Mouse (Mus musculus) c-Kit-negative CD71-positive TER-119-positive erythroid progenitor cells, embryonic 14.5 days (primary cell): ENCODE measurements around the gene Olfr1246.
"Not testable (repeated sequence)": the region's sequence is repeated elsewhere in the genome, so short reads cannot be mapped to it uniquely, and the experiment has no call there.

ENCODE experiments used
- DNase-seq: peaks from one replicate; pipeline ENCODE4 v3.0.0-alpha.2; 2013; ENCODE audit warnings: low read depth, low spot score

Gene Olfr1246

DNA sequence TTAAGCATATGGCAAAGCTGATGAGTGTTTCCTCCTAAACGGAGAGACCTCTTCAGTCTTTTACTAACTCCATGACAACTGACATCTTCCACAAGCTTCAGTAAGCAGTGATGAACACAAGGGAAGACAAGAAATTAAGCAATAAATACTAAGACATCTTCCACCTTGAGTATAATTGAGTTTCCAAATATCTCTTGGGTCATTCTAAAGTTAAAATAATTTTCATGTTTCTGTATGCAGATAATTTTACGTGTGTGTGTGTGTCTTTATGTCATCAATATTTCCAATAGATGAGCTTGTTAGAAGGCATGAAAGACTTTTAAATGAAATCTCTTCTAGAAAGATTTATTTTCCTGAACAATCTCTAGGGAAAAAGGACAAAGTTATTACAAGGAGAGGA, at the start of gene Olfr1246:
Olfr1246 (minus strand) TSS at position 101 of the 400 bp plus-strand sequence.
- DNase-seq, result no peak

DNA sequence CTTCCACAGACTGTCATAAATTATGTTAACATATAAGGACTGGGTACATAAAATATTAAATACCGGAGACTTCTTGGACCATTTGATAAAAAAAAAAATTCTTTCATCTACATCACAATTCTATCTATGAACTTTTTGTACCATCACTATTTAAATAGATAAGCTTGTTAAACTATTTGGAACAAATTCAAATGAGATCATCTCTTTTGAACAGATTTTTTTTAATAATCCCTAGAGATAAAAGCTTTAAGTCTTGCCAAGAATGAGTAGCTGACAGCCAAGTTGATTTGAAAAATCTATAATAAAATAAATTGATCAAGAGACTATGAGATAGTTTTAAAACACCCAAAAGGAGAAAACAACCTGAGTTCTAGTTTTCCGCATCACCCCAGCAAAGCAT, 41.9 kb upstream of the Olfr1246 start, which contains the start of gene Olfr1249:
Olfr1249 (minus strand) TSS at position 101 of the 400 bp plus-strand sequence.
- DNase-seq, result no peak

DNA sequence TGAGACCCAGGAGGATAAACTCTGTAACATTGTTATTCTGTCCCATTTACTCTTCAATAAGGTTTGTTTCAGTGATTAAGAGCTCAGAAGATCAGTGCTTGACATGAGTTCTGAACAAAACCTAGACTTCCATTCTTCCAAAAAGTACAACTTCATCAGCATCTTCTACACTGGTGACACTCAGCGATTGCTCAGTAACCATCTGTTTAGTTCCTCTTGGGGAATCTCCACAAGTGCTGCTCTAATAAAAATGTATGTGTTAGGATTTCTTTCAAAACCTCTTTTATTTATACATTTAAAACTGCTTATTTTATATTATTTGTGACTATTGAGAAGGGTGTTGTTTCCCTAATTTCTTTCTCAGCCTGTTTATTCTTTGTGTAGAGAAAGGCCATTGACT, 25.2 kb upstream of the Olfr1246 start, which contains the start of gene Olfr1248:
Olfr1248 (minus strand) TSS at position 101 of the 400 bp plus-strand sequence.
- DNase-seq, result not testable (repeated sequence)

DNA sequence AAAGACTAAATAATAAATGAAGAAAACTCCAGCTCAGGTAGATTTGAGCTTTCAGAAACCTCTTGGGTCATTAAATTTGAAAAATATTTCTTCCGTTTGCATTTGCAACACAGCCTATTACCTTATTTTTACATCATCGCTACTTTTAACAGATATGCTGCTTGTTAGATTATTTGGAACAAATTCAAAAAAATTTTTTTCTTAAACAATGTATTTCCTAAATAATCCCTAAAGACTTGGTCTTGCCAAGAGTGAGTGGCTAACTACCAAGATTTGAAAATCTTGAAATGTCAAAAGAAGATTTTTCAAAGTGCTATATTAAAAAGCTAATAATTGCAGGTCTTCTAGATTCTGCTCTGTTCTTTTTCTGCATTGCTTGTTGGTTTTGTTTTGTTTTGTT, 21.1 kb upstream of the Olfr1246 start, which contains the start of gene Olfr1247:
Olfr1247 (minus strand) TSS at position 101 of the 400 bp plus-strand sequence.
- no peak for DNase-seq

DNA sequence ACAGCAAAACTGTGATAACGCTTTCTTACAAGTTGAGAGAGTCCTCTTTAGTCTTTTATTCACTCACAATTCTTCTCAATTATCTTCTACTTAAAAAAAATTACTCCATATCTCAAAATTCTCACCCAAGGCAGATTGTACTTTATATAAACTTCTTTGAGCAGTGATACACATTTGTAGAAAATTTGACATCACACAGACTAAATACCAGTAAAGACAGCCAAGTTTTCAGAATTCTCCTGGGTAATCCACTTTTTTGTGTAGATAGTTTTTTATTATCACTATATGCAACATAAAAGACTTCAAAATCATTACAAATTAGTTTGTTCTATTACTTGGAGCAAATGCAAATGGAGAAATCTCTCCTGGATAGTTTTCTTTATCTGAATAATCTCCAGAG, 14.6 kb downstream of the Olfr1246 start, which contains the start of gene Olfr1245:
Olfr1245 (minus strand) TSS at position 101 of the 400 bp plus-strand sequence.
- DNase-seq, result no peak

DNA sequence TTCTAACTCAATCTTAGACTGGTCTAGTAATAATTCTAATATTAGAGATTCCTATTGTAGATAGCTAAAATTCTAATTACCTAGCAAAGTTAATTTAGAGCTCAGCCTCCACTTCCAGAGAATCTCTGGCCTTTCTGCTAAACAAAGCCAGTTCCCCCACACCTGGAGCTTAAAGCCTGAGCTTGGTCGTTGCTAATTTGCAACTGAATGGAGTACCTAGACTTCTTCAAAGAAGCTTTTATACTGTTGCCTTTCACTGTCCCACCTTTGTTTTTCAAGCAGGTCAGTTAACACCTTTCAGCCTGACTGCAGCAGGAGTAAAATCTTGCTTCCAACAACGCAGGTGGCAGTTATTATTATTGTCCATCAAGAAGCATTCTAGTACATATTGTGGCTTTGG, 30.3 kb downstream of the Olfr1246 start:
- not testable (repeated sequence) for DNase-seq

DNA sequence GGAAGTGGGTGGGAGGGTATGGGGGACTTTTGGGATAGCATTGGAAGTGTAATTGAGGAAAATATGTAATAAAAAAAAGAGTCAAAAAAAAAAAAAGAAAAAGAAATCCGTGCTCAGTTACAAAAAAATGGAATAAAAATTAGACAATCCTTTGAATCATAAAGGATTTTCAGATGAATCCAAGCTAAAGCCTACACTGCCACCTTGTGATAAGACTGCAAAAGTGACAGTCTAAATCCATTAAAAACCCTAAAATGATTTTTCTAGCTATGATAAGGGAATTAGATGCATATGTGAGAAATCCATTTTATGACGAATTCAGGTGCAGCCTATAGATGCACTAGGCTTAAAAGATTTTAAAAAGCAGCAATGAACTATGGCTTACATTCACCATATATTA, 48.4 kb downstream of the Olfr1246 start:
- DNase-seq, result no peak

DNA sequence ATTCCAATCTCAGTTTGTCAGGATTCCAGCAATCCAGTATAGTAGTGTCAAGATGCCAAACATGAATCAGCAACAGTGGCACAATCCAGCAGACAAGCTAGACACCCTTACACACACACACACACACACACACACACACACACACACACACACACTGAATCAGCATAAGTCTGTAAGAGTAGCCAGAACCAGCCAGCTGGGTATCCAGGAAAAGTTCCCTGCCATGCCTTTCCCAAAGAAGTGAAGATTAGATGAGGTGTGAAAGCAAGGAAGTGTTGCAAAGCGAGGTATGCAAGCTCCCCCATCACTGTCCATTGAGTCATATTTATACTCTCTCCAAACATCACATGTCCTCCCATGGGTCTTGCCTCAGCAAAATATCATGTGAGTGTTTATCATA, 53.0 kb downstream of the Olfr1246 start:
- DNase-seq, result no peak
